8 mouse cellular contexts compared by ENCODE assay signal in the genomic region with DNA sequence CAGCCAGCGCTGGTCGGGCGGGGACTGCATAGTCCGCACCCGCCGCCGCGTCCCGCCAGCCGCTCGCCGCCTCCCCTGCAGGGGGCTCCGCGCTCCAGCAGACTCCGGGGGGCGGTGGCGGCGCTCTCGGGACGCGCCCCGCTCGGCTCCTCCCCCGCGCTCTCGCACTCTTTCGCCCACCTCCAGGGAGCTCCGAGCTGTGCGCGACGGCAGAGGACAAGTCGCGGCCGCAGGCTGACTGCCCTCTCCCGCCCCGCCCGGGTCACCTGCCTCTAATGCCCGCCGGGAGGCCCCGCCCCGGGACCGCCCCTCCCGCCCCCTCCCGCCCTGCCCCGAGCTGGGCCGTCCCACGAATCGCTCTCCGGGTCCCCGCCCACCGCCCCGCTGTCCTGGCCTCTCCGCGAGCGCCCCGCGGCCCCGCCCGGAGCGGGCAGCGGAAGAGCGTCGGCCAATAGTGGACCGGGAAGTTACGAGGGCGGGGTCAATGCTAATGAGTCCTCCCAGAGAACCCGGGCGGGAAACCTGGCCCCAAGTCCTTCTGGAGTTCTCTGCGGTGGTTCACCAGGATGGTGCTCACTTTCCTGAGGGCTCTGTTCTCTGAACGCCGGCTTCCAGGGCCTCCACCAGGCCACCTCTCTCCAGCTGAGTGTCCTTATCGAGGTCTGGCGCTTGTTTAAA. TPM values are rescaled to one million over a fixed set of nuclear protein-coding genes. Genes with fewer than 3 reads are reported as not detected.
DNase-seq lines count a peak whose midpoint lies in the region; ATAC-seq and TF ChIP-seq lines count a peak whose summit lies in the region.

A gene (minus strand): TSS at position 250 of the 678 bp plus-strand sequence.

- peak; percentile 92 for DNase-seq in c-Kit-positive CD71-positive TER-119-negative erythroid progenitor cells, embryonic 14.5 days (ENCODE audit: low read depth)
- peak; percentile 97 for DNase-seq in forebrain, embryonic 11.5 days (ENCODE audit: low spot score)
- DNase-seq in kidney, postnatal 25 days = peak; percentile 96 to 99
- peak; percentile 100 for DNase-seq in stomach, postnatal 0 days (ENCODE audit: low spot score)

- no peaks in the 10 kb centered on the region for H3K27me3 ChIP-seq in ES-Bruce4 (ENCODE audit: control insufficient read depth, insufficient read depth, low read length, poor library complexity, severe bottlenecking)
- peaks cover 44% of the 10 kb centered on the region for H3K27me3 ChIP-seq in forebrain, embryonic 11.5 days (ENCODE audit: control insufficient read depth, insufficient read depth, low read length)
- H3K27me3 ChIP-seq in heart, embryonic 16.5 days (ENCODE audit: control insufficient read depth, insufficient read depth, low read length) = peaks cover 6% of the 10 kb centered on the region
- H3K27me3 ChIP-seq in liver, embryonic 16.5 days (ENCODE audit: control insufficient read depth, insufficient read depth, low read depth, low read length) = peaks cover 12% of the 10 kb centered on the region
- peaks cover 45% of the 10 kb centered on the region for H3K27me3 ChIP-seq in neural tube, embryonic 12.5 days (replicated peaks)
- H3K27me3 ChIP-seq in stomach, postnatal 0 days (ENCODE audit: control insufficient read depth, insufficient read depth, low read length) = no peaks in the 10 kb centered on the region

- H3K4me2 ChIP-seq in forebrain, embryonic 11.5 days (ENCODE audit: low read depth, low read length, severe bottlenecking) = peak within 1 kb of the TSS; percentile 98
- H3K4me2 ChIP-seq in heart, embryonic 16.5 days (ENCODE audit: low read depth, low read length) = peak within 1 kb of the TSS; percentile 98
- peak within 1 kb of the TSS; percentile 90 for H3K4me2 ChIP-seq in liver, embryonic 16.5 days (ENCODE audit: low read depth, low read length)
- H3K4me2 ChIP-seq in neural tube, embryonic 12.5 days (replicated peaks) = peak within 1 kb of the TSS; percentile 98
- peak within 1 kb of the TSS; percentile 95 for H3K4me2 ChIP-seq in stomach, postnatal 0 days (replicated peaks; ENCODE audit: low read depth)

- peak; percentile 88 for TF ChIP-seq POLR2A in ES-Bruce4 (IDR thresholded peaks at IDR 0.05; ENCODE audit: insufficient read depth, low read length)

- no peaks in the 10 kb centered on the region for H3K9me3 ChIP-seq in ES-Bruce4 (replicated peaks; ENCODE audit: control insufficient read depth, insufficient read depth, low read length, poor library complexity, severe bottlenecking)
- H3K9me3 ChIP-seq in forebrain, embryonic 11.5 days (ENCODE audit: control insufficient read depth, low read length) = no peaks in the 10 kb centered on the region
- H3K9me3 ChIP-seq in heart, embryonic 16.5 days (replicated peaks; ENCODE audit: control insufficient read depth, low read length) = no peaks in the 10 kb centered on the region
- no peaks in the 10 kb centered on the region for H3K9me3 ChIP-seq in liver, embryonic 16.5 days (replicated peaks; ENCODE audit: control insufficient read depth, low read length)
- no peaks in the 10 kb centered on the region for H3K9me3 ChIP-seq in neural tube, embryonic 12.5 days
- H3K9me3 ChIP-seq in stomach, postnatal 0 days (ENCODE audit: control insufficient read depth, low read length) = no peaks in the 10 kb centered on the region

- WGBS in forebrain, embryonic 11.5 days = 1% methylated on average over 48 of the region's 73 CpGs
- 1% methylated on average over 73 of the region's 73 CpGs for WGBS in heart, embryonic 16.5 days
- WGBS in liver, embryonic 16.5 days (ENCODE audit: insufficient replicate concordance) = under 1% methylated on average over 56 of the region's 73 CpGs
- under 1% methylated on average over 70 of the region's 73 CpGs for WGBS in neural tube, embryonic 12.5 days
- WGBS in stomach, postnatal 0 days = 1% methylated on average over 54 of the region's 73 CpGs

- H3K4me3 ChIP-seq in ES-Bruce4 (ENCODE audit: low read depth, low read length) = peak within 1 kb of the TSS; percentile 69
- H3K4me3 ChIP-seq in forebrain, embryonic 11.5 days (ENCODE audit: low read depth, low read length) = peak within 1 kb of the TSS; percentile 59
- peak within 1 kb of the TSS; percentile 88 for H3K4me3 ChIP-seq in heart, embryonic 16.5 days (ENCODE audit: low read length)
- H3K4me3 ChIP-seq in liver, embryonic 16.5 days (ENCODE audit: low read depth, low read length) = peak within 1 kb of the TSS; percentile 71
- H3K4me3 ChIP-seq in neural tube, embryonic 12.5 days = peak within 1 kb of the TSS; percentile 60
- peak within 1 kb of the TSS; percentile 69 for H3K4me3 ChIP-seq in stomach, postnatal 0 days (ENCODE audit: low read depth, low read length)

- no peaks in the 10 kb centered on the region for H3K4me1 ChIP-seq in ES-Bruce4 (ENCODE audit: control insufficient read depth, insufficient read depth, low read length)
- peaks cover 27% of the 10 kb centered on the region for H3K4me1 ChIP-seq in forebrain, embryonic 11.5 days (replicated peaks; ENCODE audit: control insufficient read depth, insufficient read depth, low read length)
- peaks cover 32% of the 10 kb centered on the region for H3K4me1 ChIP-seq in heart, embryonic 16.5 days (ENCODE audit: control insufficient read depth, insufficient read depth, low read length)
- peaks cover 49% of the 10 kb centered on the region for H3K4me1 ChIP-seq in liver, embryonic 16.5 days (ENCODE audit: control insufficient read depth, low read depth, low read length)
- H3K4me1 ChIP-seq in neural tube, embryonic 12.5 days = peaks cover 38% of the 10 kb centered on the region
- H3K4me1 ChIP-seq in stomach, postnatal 0 days (replicated peaks; ENCODE audit: control insufficient read depth, insufficient read depth) = peaks cover 3% of the 10 kb centered on the region; the same call in 1 of the 2 replicates

- peak; percentile 27; the same call in 1 of the 2 replicates for TF ChIP-seq EP300 in ES-Bruce4 (IDR thresholded peaks at IDR 0.05; ENCODE audit: insufficient read depth, low read depth, low read length)
- no peak for TF ChIP-seq EP300 in stomach, postnatal 0 days (optimal IDR thresholded peaks at IDR 0.05)

- H3K36me3 ChIP-seq in ES-Bruce4 (ENCODE audit: control insufficient read depth, insufficient read depth, low read length, poor library complexity, severe bottlenecking) = peaks cover 13% of the 10 kb centered on the region
- H3K36me3 ChIP-seq in forebrain, embryonic 11.5 days (ENCODE audit: control insufficient read depth, insufficient read depth, low read length) = no peaks in the 10 kb centered on the region
- no peaks in the 10 kb centered on the region for H3K36me3 ChIP-seq in heart, embryonic 16.5 days (ENCODE audit: control insufficient read depth, insufficient read depth)
- peaks cover 12% of the 10 kb centered on the region for H3K36me3 ChIP-seq in liver, embryonic 16.5 days (ENCODE audit: control insufficient read depth, insufficient read depth)
- H3K36me3 ChIP-seq in neural tube, embryonic 12.5 days = no peaks in the 10 kb centered on the region
- no peaks in the 10 kb centered on the region; the same call in 1 of the 2 replicates for H3K36me3 ChIP-seq in stomach, postnatal 0 days (ENCODE audit: control insufficient read depth, insufficient read depth, low read length)

- ATAC-seq in forebrain, embryonic 11.5 days (replicated peaks; ENCODE audit: low FRiP score) = peak; percentile 93
- ATAC-seq in heart, embryonic 16.5 days (replicated peaks; ENCODE audit: extremely low read depth, insufficient read depth, low FRiP score) = peak; percentile 91
- peak; percentile 90 for ATAC-seq in liver, embryonic 16.5 days (ENCODE audit: low read depth)
- peak; percentile 93 for ATAC-seq in neural tube, embryonic 12.5 days (ENCODE audit: low FRiP score, low read depth)
- peak; percentile 95 for ATAC-seq in stomach, postnatal 0 days (ENCODE audit: low FRiP score, low TSS enrichment)

- peak within 1 kb of the TSS; percentile 68 for H3K27ac ChIP-seq in ES-Bruce4 (ENCODE audit: insufficient read depth, low read length)
- H3K27ac ChIP-seq in forebrain, embryonic 11.5 days (ENCODE audit: low read depth, low read length) = 0 out of 2 replicates have a peak within 1 kb of the TSS, but pooled peaks have one; percentile 25
- peak within 1 kb of the TSS; percentile 91 for H3K27ac ChIP-seq in heart, embryonic 16.5 days (ENCODE audit: low read length)
- peak within 1 kb of the TSS; percentile 91 for H3K27ac ChIP-seq in liver, embryonic 16.5 days (ENCODE audit: low read length)
- H3K27ac ChIP-seq in neural tube, embryonic 12.5 days = no peak within 1 kb of the TSS
- H3K27ac ChIP-seq in stomach, postnatal 0 days (replicated peaks) = peak within 1 kb of the TSS; percentile 92

- peak within 1 kb of the TSS; percentile 96 for H3K9ac ChIP-seq in ES-Bruce4 (ENCODE audit: low read depth, poor library complexity, severe bottlenecking)
- peak within 1 kb of the TSS; percentile 63 for H3K9ac ChIP-seq in forebrain, embryonic 11.5 days (ENCODE audit: low read length)
- H3K9ac ChIP-seq in heart, embryonic 16.5 days (ENCODE audit: low read length) = peak within 1 kb of the TSS; percentile 89
- peak within 1 kb of the TSS; percentile 72 for H3K9ac ChIP-seq in liver, embryonic 16.5 days (ENCODE audit: low read depth, low read length)
- peak within 1 kb of the TSS; percentile 60 for H3K9ac ChIP-seq in neural tube, embryonic 12.5 days
- peak within 1 kb of the TSS; percentile 85 for H3K9ac ChIP-seq in stomach, postnatal 0 days (ENCODE audit: low read length)

- peak; percentile 1 for TF ChIP-seq CTCF in ES-Bruce4 (IDR thresholded peaks at IDR 0.05; ENCODE audit: low read depth, low read length)
- TF ChIP-seq CTCF in stomach, postnatal 0 days (IDR thresholded peaks at IDR 0.05; ENCODE audit: low read depth) = peak; percentile 65

RNA-seq across cellular contexts. Expression of the gene that starts here (rescaled TPM):
- polyA plus RNA-seq in ES-Bruce4 (2011; ENCODE audit: insufficient read depth, insufficient read length, low read depth, missing spikeins) = 18.0 and 19.4 TPM in 2 replicates
- polyA plus RNA-seq in forebrain, embryonic 11.5 days (2014; fragmentation: Nextera tagmentation; extraction: Ambion mirVana) = 0.95 and 1.0 TPM in 2 replicates
- polyA plus RNA-seq in heart, embryonic 16.5 days (2015; fragmentation: Nextera tagmentation; extraction: Ambion mirVana) = 1.8 and 1.9 TPM in 2 replicates
- 1.9 and 2.2 TPM in 2 replicates for polyA plus RNA-seq in liver, embryonic 16.5 days (2015; fragmentation: Nextera tagmentation; extraction: Ambion mirVana)
- 0.27 and 0.28 TPM in 2 replicates for polyA plus RNA-seq in neural tube, embryonic 12.5 days (2016; fragmentation: Nextera tagmentation; extraction: Ambion mirVana)
- polyA plus RNA-seq in stomach, postnatal 0 days (2015; fragmentation: Nextera tagmentation; extraction: Ambion mirVana) = 3.7 and 3.8 TPM in 2 replicates

Comparison
In these comparisons a context has a peak if more than half of its experiments do, and no peak if none do; other contexts are left out.
1. Peak in ATAC-seq, H3K4me3 ChIP-seq, H3K9ac ChIP-seq and H3K4me2 ChIP-seq in neural tube, embryonic 12.5 days; RNA of the gene not detected or under 1 TPM.